In genomic region chr4:135571037-135571550, GRCm38 (mm10) we compare ENCODE assay signal across 11 mouse cellular contexts. TPM values are rescaled to one million over a fixed set of nuclear protein-coding genes. Genes with fewer than 3 reads are reported as not detected.
DNase-seq lines count a peak whose midpoint lies in the region; ATAC-seq and TF ChIP-seq lines count a peak whose summit lies in the region.
"Had no signal": no experiment of that assay in that cellular context is flagged by ENCODE, and none has a peak within 500 bp of the region (broad histone marks: within the 10 kb centered on the region; RNA-seq: fewer than 3 reads in every experiment).

No protein-coding gene starts in this region.

- peak overlapping the region; percentile 49; the same call in 1 of the 2 replicates for H3K4me3 ChIP-seq in forebrain, embryonic 10.5 days
- no peak overlapping the region for H3K4me3 ChIP-seq in forebrain, embryonic 11.5 days (ENCODE audit: low read depth, low read length)
- no peak overlapping the region for H3K4me3 ChIP-seq in kidney, embryonic 15.5 days (replicated peaks)
- H3K4me3 ChIP-seq in layer of hippocampus, adult 2 months: no peak overlapping the region

- H3K9ac ChIP-seq in forebrain, embryonic 11.5 days (ENCODE audit: low read length): no peak overlapping the region
- no peak overlapping the region for H3K9ac ChIP-seq in kidney, embryonic 15.5 days
- H3K9ac ChIP-seq: liver, embryonic 13.5 days had no signal

- TF ChIP-seq CTCF in layer of hippocampus, adult 2 months (conservative IDR thresholded peaks at IDR 0.05): no peak

- ATAC-seq in forebrain, embryonic 11.5 days (replicated peaks; ENCODE audit: low FRiP score): no peak; the same call in 1 of the 2 replicates
- ATAC-seq in kidney, embryonic 15.5 days (replicated peaks; ENCODE audit: low FRiP score): no peak

- H3K4me2 ChIP-seq in forebrain, embryonic 11.5 days (ENCODE audit: low read depth, low read length, severe bottlenecking): no peak overlapping the region
- H3K4me2 ChIP-seq in kidney, embryonic 15.5 days: 0 out of 2 replicates have a peak overlapping the region, but pooled peaks have one; percentile 63

- no peaks in the 10 kb centered on the region for H3K36me3 ChIP-seq in forebrain, embryonic 10.5 days (replicated peaks)
- H3K36me3 ChIP-seq in forebrain, embryonic 11.5 days (ENCODE audit: control insufficient read depth, insufficient read depth, low read length): no peaks in the 10 kb centered on the region
- H3K36me3 ChIP-seq in kidney, embryonic 15.5 days: no peaks in the 10 kb centered on the region
- H3K36me3 ChIP-seq: liver, embryonic 13.5 days; neural tube, embryonic 13.5 days had no signal

- H3K27me3 ChIP-seq in forebrain, embryonic 10.5 days (ENCODE audit: poor library complexity, severe bottlenecking): peaks cover 99% of the 10 kb centered on the region
- peaks cover 43% of the 10 kb centered on the region for H3K27me3 ChIP-seq in forebrain, embryonic 11.5 days (ENCODE audit: control insufficient read depth, insufficient read depth, low read length)
- H3K27me3 ChIP-seq in kidney, embryonic 15.5 days: peaks cover 92% of the 10 kb centered on the region

- no peak for DNase-seq in forebrain, embryonic 10.5 days (ENCODE audit: extremely low spot score, low spot score)
- DNase-seq in forebrain, embryonic 11.5 days (ENCODE audit: low spot score): no peak
- DNase-seq in kidney, adult 11 months: no peak
- DNase-seq in ovary, adult 18-20 months (ENCODE audit: low spot score): peak; percentile 45
- DNase-seq in ovary, postnatal 10 days (ENCODE audit: low spot score): no peak
- DNase-seq in layer of hippocampus, adult 2 months (ENCODE audit: low spot score in 2 of 2): no peak
- no peak for DNase-seq in urinary bladder, postnatal 36 days (ENCODE audit: low spot score in 2 of 2)
- DNase-seq: liver, embryonic 13.5 days had no signal

- peaks cover 81% of the 10 kb centered on the region for H3K4me1 ChIP-seq in forebrain, embryonic 10.5 days
- H3K4me1 ChIP-seq in forebrain, embryonic 11.5 days (replicated peaks; ENCODE audit: control insufficient read depth, insufficient read depth, low read length): peaks cover 36% of the 10 kb centered on the region
- peaks cover 65% of the 10 kb centered on the region for H3K4me1 ChIP-seq in kidney, embryonic 15.5 days

- WGBS in forebrain, embryonic 10.5 days: 61% methylated on average over 6 of the region's 6 CpGs
- WGBS in forebrain, embryonic 11.5 days: 52% methylated on average over 6 of the region's 6 CpGs
- 62% methylated on average over 6 of the region's 6 CpGs for WGBS in kidney, embryonic 15.5 days

- H3K9me3 ChIP-seq in forebrain, embryonic 10.5 days: no peaks in the 10 kb centered on the region
- no peaks in the 10 kb centered on the region for H3K9me3 ChIP-seq in forebrain, embryonic 11.5 days (ENCODE audit: control insufficient read depth, low read length)
- H3K9me3 ChIP-seq in kidney, embryonic 15.5 days (replicated peaks): no peaks in the 10 kb centered on the region
- H3K9me3 ChIP-seq: liver, embryonic 13.5 days; neural tube, embryonic 13.5 days had no signal

- peak overlapping the region; percentile 64 for H3K27ac ChIP-seq in forebrain, embryonic 10.5 days
- H3K27ac ChIP-seq in forebrain, embryonic 11.5 days (ENCODE audit: low read depth, low read length): no peak overlapping the region
- no peak overlapping the region for H3K27ac ChIP-seq in kidney, embryonic 15.5 days
- no peak overlapping the region for H3K27ac ChIP-seq in layer of hippocampus, adult 2 months
- H3K27ac ChIP-seq: hindbrain, postnatal 0 days; liver, embryonic 13.5 days; neural tube, embryonic 13.5 days had no signal

RNA-seq across cellular contexts. Expression of gene Grhl3, which starts 2.3 kb away (rescaled TPM):
- polyA plus RNA-seq in forebrain, embryonic 10.5 days (2016; fragmentation: Nextera tagmentation; extraction: Ambion mirVana): 3.4 and 3.9 TPM in 2 replicates
- 3.9 and 4.5 TPM in 2 replicates for polyA plus RNA-seq in forebrain, embryonic 11.5 days (2014; fragmentation: Nextera tagmentation; extraction: Ambion mirVana)
- 2.0 and 3.4 TPM in 2 replicates for polyA plus RNA-seq in kidney, embryonic 15.5 days (2015; fragmentation: Nextera tagmentation; extraction: Ambion mirVana)
- total RNA-seq in layer of hippocampus, adult 2 months (2021): under 1 TPM; 0.56 to 0.97 TPM
